Mouse (Mus musculus): Measurements from ENCODE around the gene Rsu1.
A peak's percentile ranks its signal among the peaks of the same experiment; 100 is the strongest.

Gene Rsu1

DNA sequence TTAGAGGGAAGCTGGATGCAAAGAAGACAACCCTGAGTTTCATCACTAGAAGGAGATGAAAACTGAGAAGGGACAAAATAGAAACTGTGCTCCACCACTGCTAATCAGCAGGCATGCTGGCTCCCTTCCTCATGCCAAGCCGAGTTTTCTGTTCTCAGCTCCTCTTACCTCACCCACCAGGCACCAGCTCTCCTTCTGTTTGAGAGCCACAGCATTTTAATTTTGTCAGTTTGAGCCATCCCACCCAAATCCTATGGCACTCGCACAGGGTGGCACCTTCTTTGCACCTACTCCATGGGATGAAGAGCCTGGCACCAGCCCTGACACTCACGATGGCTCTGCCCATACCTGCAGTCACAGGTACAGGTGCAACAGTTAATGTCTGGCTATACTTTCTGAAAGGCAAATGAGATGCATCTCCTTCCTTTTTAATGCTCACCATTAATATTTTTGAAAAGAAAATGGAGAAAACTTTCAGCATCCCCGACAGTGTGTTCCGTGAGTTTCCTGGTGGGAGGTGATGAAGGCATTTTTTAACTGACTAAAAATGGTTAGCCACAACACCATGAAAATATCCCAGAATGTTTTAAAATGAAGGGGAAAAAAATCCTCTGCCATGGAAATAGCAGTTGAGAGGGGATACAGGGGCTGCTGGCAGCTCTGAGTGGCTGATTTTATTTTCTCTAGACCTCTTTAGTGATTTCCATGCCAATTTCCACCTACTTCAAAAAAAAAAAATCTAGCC, 210.6 kb downstream of the Rsu1 start:
- peak; percentile 87 for DNase-seq (ENCODE audit: low read depth, low spot score)

DNA sequence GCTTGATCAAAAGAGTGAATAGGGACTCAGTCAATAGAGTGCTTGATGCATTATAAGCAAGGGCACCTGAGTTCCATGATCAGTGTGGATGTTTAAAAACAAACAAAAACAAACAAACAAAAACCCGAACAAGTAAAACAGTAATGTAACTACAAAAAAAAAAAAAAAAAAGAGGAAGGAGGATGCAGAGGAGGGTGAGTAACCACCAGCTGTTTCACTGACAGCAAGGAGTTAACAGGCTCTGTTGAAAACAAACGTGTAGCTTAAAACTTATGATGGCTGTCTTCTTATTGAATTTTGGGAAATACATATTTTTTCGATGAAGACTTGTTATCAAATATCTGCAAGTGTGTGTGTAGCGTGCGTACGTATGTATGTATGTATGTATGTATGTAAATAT, 222.6 kb downstream of the Rsu1 start:
- no peak for DNase-seq (ENCODE audit: low read depth, low spot score)

DNA sequence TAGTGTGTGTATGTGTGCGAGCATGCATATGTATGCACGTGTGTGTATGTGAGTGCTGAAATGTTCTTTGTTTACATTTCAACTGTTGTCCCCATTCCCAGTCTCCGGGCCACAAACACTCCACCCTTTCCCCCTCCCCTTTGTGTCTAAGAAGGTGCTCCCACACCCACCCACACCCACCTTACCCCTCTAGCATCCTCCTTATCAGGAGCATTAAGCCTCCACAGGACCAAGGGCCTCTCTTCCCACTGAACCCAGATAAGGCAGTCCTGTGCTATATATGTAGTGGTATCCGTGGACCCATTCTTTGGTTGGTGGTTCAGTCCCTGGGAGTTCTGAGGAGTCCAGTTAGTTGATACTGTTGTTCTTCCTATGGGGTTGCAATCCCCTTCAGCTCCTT, 226.7 kb downstream of the Rsu1 start:
- no peak for DNase-seq (ENCODE audit: low read depth, low spot score)

GRCm38 (mm10) chr2:13039785-13040184, 231.4 kb downstream of the Rsu1 start:
- no peak for DNase-seq (ENCODE audit: low read depth, low spot score)

GRCm38 (mm10) chr2:13038772-13039171, 232.4 kb downstream of the Rsu1 start:
- peak; percentile 41 for DNase-seq (ENCODE audit: low read depth, low spot score)

All from brain, adult 2 months (tissue).